Mouse (Mus musculus) kidney, postnatal 0 days (tissue): ENCODE results near the gene Pitpnm2. TPM values are rescaled to one million over a fixed set of nuclear protein-coding genes. Genes with fewer than 3 reads are reported as not detected.

Source experiments
- ATAC-seq: fragments of 200-750 bp; cut with Nextera tagmentation; replicated peaks from 2 replicates; pipeline ENCODE4 v1.8.0; 2017; ENCODE audit warnings: low read depth, moderate number of reproducible peaks, moderate TSS enrichment, moderate library complexity; ENCODE audit not compliant: low FRiP score
- DNase-seq: peaks from one replicate; pipeline ENCODE4 v3.0.0-alpha.2; 2016; ENCODE audit warnings: low spot score
- H3K27ac ChIP-seq: fragments of 300-500 bp; sonication (generic); 2 replicates; pipeline ENCODE4 v1.5.1; 2014; ENCODE audit warnings: mild to moderate bottlenecking
- H3K27me3 ChIP-seq: fragments of 300-500 bp; sonication (generic); 2 replicates; pipeline ENCODE4 v1.6.1; 2014; ENCODE audit warnings: low read length, mixed read lengths; ENCODE audit not compliant: insufficient read depth
- H3K36me3 ChIP-seq: fragments of 300-500 bp; sonication (generic); 2 replicates; pipeline ENCODE4 v1.6.1; 2014; ENCODE audit warnings: low read length, mixed read lengths; ENCODE audit not compliant: insufficient read depth
- H3K4me1 ChIP-seq: fragments of 300-500 bp; sonication (generic); replicated peaks from 2 replicates; pipeline ENCODE4 v1.6.1; 2014; ENCODE audit warnings: antibody characterized with exemption, low read length, mixed read lengths; ENCODE audit not compliant: insufficient read depth
- H3K4me2 ChIP-seq: fragments of 300-500 bp; sonication (generic); 2 replicates; pipeline ENCODE4 v1.6.1; 2014; ENCODE audit warnings: mild to moderate bottlenecking, low read length, moderate library complexity, mixed read lengths
- H3K4me3 ChIP-seq: fragments of 300-500 bp; sonication (generic); replicated peaks from 2 replicates; pipeline ENCODE4 v1.5.1; 2014; ENCODE audit warnings: low read depth, low read length
- H3K9ac ChIP-seq: fragments of 300-500 bp; sonication (generic); 2 replicates; pipeline ENCODE4 v1.6.1; 2014; ENCODE audit warnings: low read depth, low read length
- H3K9me3 ChIP-seq: fragments of 300-500 bp; sonication (generic); replicated peaks from 2 replicates; pipeline ENCODE4 v1.6.1; 2016; ENCODE audit warnings: low read length, inconsistent platforms, mixed read lengths
- CTCF ChIP-seq: IDR thresholded peaks from 2 replicates; pipeline ENCODE4 v1.5.1; 2016; ENCODE audit warnings: antibody characterized with exemption, low read depth, mild to moderate bottlenecking, moderate library complexity
- WGBS: fragments of 180-500 bp; shearing (Covaris S2); extraction: QIAGEN DNeasy Blood & Tissue Kit; methylation state at CpG from one replicate; pipeline ENCODE4 v1.1.7; 2014; 5-methylcytosine and 5-hydroxymethylcytosine counted together
- polyA plus RNA-seq: library from polyadenylated mRNA; unstranded; fragments of >200 nt; fragmentation: Nextera tagmentation; extraction: Ambion mirVana; gene quantifications from 2 replicates; pipeline ENCODE4 v1.2.1, GENCODE M21; 2015

Pitpnm2 gene
- polyA plus RNA-seq, 1 experiment from 2014 or later, result 3.1 TPM

- no peak for TF ChIP-seq CTCF
- ATAC-seq (no peak), DNase-seq (no peak)
- no peak overlapping the region for H3K4me3 ChIP-seq
- no peak overlapping the region for H3K27ac ChIP-seq
- no peak overlapping the region for H3K9ac ChIP-seq
- H3K9me3 ChIP-seq, result no peaks in the 10 kb centered on the region
- H3K4me1 ChIP-seq, result peaks cover 22% of the 10 kb centered on the region; the same call in 1 of the 2 replicates
- whole genome bisulfite sequencing, result 25% methylated on average over 18 of the region's 18 CpGs
- 0 out of 2 replicates have a peak overlapping the region, but pooled peaks have one; percentile 16 for H3K4me2 ChIP-seq
- no peaks in the 10 kb centered on the region for H3K27me3 ChIP-seq
- H3K36me3 ChIP-seq, result no peaks in the 10 kb centered on the region
Measured at GRCm38 (mm10) chr5:124232360-124233143, 17.0 kb downstream of the Pitpnm2 start.

- H3K27ac ChIP-seq, result no peak overlapping the region
- no peaks in the 10 kb centered on the region for H3K36me3 ChIP-seq
- DNase-seq (no peak), ATAC-seq (no peak)
- peaks cover 26% of the 10 kb centered on the region; the same call in 1 of the 2 replicates for H3K4me1 ChIP-seq
- H3K4me3 ChIP-seq, result no peak overlapping the region
- H3K4me2 ChIP-seq, result no peak overlapping the region
- no peak overlapping the region for H3K9ac ChIP-seq
- no peaks in the 10 kb centered on the region for H3K27me3 ChIP-seq
- TF ChIP-seq CTCF, result no peak
- no peaks in the 10 kb centered on the region for H3K9me3 ChIP-seq
- WGBS, result 61% methylated on average over 9 of the region's 9 CpGs
Measured at GRCm38 (mm10) chr5:124230461-124230860, 19.1 kb downstream of the Pitpnm2 start.

GRCm38 (mm10) chr5:124227193-124227592 lies 22.4 kb downstream of the Pitpnm2 start:
- ATAC-seq, result no peak
- Histone ChIP-seq H3K4me3 (no peak overlapping the region), H3K9me3 (no peaks in the 10 kb centered on the region), H3K4me2 (no peak overlapping the region), H3K4me1 (0 out of 2 replicates have a peak, but pooled peaks cover 5% of the 10 kb centered on the region), H3K36me3 (no peaks in the 10 kb centered on the region), H3K9ac (no peak overlapping the region), H3K27ac (no peak overlapping the region), H3K27me3 (no peaks in the 10 kb centered on the region)
- 63% methylated on average over 6 of the region's 6 CpGs for WGBS
- TF ChIP-seq CTCF, result no peak
- no peak for DNase-seq

GRCm38 (mm10) chr5:124226494-124226893 lies 23.1 kb downstream of the Pitpnm2 start:
- Histone ChIP-seq H3K36me3 (no peaks in the 10 kb centered on the region), H3K9me3 (no peaks in the 10 kb centered on the region), H3K4me2 (no peak overlapping the region), H3K27me3 (no peaks in the 10 kb centered on the region), H3K9ac (no peak overlapping the region), H3K4me3 (no peak overlapping the region), H3K27ac (no peak overlapping the region), H3K4me1 (0 out of 2 replicates have a peak, but pooled peaks cover 4% of the 10 kb centered on the region)
- WGBS, result 78% methylated on average over 4 of the region's 4 CpGs
- no peak for TF ChIP-seq CTCF
- DNase-seq, result no peak
- ATAC-seq, result no peak

- Histone ChIP-seq H3K36me3 (no peaks in the 10 kb centered on the region), H3K9me3 (no peaks in the 10 kb centered on the region), H3K9ac (no peak overlapping the region), H3K4me1 (peaks cover 6% of the 10 kb centered on the region; the same call in 1 of the 2 replicates), H3K27ac (no peak overlapping the region), H3K27me3 (no peaks in the 10 kb centered on the region), H3K4me2 (no peak overlapping the region), H3K4me3 (no peak overlapping the region)
- ATAC-seq, result no peak
- TF ChIP-seq CTCF, result no peak
- DNase-seq, result no peak
- 92% methylated on average over 7 of the region's 7 CpGs for WGBS
Measured at GRCm38 (mm10) chr5:124225891-124226290, 23.7 kb downstream of the Pitpnm2 start.

- Histone ChIP-seq H3K9ac (no peak overlapping the region), H3K4me1 (peaks cover 9% of the 10 kb centered on the region; the same call in 1 of the 2 replicates), H3K4me3 (no peak overlapping the region), H3K27ac (no peak overlapping the region), H3K36me3 (no peaks in the 10 kb centered on the region), H3K4me2 (no peak overlapping the region), H3K9me3 (no peaks in the 10 kb centered on the region), H3K27me3 (no peaks in the 10 kb centered on the region)
- ATAC-seq, result no peak
- WGBS, result 62% methylated on average over 16 of the region's 16 CpGs
- DNase-seq, result no peak
- TF ChIP-seq CTCF, result no peak
Measured at GRCm38 (mm10) chr5:124224321-124225092, 25.1 kb downstream of the Pitpnm2 start.
